Mouse (Mus musculus) cerebellum, adult 2 months (tissue): Measurements from ENCODE around the gene Moap1. TPM values are rescaled to one million over a fixed set of nuclear protein-coding genes. Genes with fewer than 3 reads are reported as not detected.

ENCODE experiments used
- DNase-seq, 2 experiments: peaks; one replicate each; pipeline ENCODE4 v3.0.0; 2021
- H3K27ac ChIP-seq: fragments of 200-500 bp; 2 replicates; pipeline ENCODE4 v1.5.1; 2012; ENCODE audit warnings: low read length, control low read depth, inconsistent platforms; ENCODE audit not compliant: insufficient read depth
- H3K27me3 ChIP-seq: fragments of 200-500 bp; 2 replicates; pipeline ENCODE4 v1.6.1; 2012; ENCODE audit warnings: inconsistent platforms, mild to moderate bottlenecking, low read length, moderate library complexity; ENCODE audit not compliant: control insufficient read depth, insufficient read depth
- H3K4me1 ChIP-seq: fragments of 200-500 bp; 2 replicates; pipeline ENCODE4 v1.6.1; 2011; ENCODE audit warnings: low read length; ENCODE audit not compliant: control insufficient read depth, insufficient read depth
- H3K4me3 ChIP-seq: fragments of 200-500 bp; replicated peaks from 2 replicates; pipeline ENCODE3; 2011; ENCODE audit warnings: mild to moderate bottlenecking, low read depth, low read length, control low read depth; ENCODE audit not compliant: insufficient read depth
- CTCF ChIP-seq: fragments of 200-500 bp; IDR thresholded peaks from 2 replicates; pipeline ENCODE4 v1.5.1; 2011; ENCODE audit warnings: low read depth, mild to moderate bottlenecking, control low read depth, low read length, moderate library complexity, borderline replicate concordance; ENCODE audit not compliant: insufficient read depth
- POLR2A ChIP-seq: fragments of 200-500 bp; IDR thresholded peaks from 2 replicates; pipeline ENCODE4 v1.6.1; 2011; ENCODE audit warnings: low read length, control low read depth, borderline replicate concordance; ENCODE audit not compliant: insufficient read depth
- WGBS: fragments of 180-500 bp; shearing (Covaris S2); methylation state at CpG from one replicate; pipeline ENCODE4 v1.1.7; 2018; 5-methylcytosine and 5-hydroxymethylcytosine counted together
- polyA plus RNA-seq: library from polyadenylated mRNA; depleted of rRNA; stranded (reverse); fragments of >200 nt; gene quantifications from 2 replicates; pipeline ENCODE4 v1.2.3, GENCODE M21; 2012

The Moap1 gene
- polyA plus RNA-seq, 1 experiment, result 11.9 TPM

DNA sequence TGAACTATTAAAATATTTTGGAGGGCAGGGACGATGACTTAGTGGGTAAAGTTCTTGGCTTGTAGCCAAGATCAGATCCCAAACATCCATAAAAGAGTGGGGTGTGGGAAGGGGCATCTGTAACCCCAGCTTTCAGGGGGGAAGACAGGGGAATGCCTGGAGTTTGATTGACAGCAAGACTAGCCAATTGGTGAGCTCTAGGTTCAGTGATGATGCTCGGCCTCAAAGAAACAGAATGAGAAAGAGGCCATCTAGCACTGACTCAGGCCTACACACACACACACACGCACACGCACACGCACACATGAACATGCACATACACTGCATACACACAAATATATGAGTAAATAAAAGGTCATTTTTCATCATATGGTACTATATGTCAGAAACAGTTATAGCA, 33.6 kb downstream of the Moap1 start:
- no peak overlapping the region for H3K4me3 ChIP-seq
- no peak overlapping the region; the same call in 1 of the 2 replicates for H3K27ac ChIP-seq
- DNase-seq, result peak in 1 of 2 experiments; percentile 12
- no peaks in the 10 kb centered on the region for H3K27me3 ChIP-seq
- peaks cover 17% of the 10 kb centered on the region; the same call in 1 of the 2 replicates for H3K4me1 ChIP-seq
- WGBS, result 82% methylated on average over 5 of the region's 5 CpGs
- TF ChIP-seq CTCF (no peak), POLR2A (no peak)

- WGBS, result 91% methylated on average over 11 of the region's 11 CpGs
- Histone ChIP-seq H3K4me3 (no peak overlapping the region), H3K27me3 (no peaks in the 10 kb centered on the region), H3K4me1 (peaks cover 17% of the 10 kb centered on the region; the same call in 1 of the 2 replicates), H3K27ac (no peak overlapping the region)
- peak in 1 of 2 experiments; percentile 25 for DNase-seq
- no peak for TF ChIP-seq POLR2A
- TF ChIP-seq CTCF, result no peak
These were observed 35.2 kb downstream of the Moap1 start for GRCm38 (mm10) chr12:102708220-102708619.

GRCm38 (mm10) chr12:102706833-102707463, 36.5 kb downstream of the Moap1 start:
- WGBS, result 98% methylated on average over 10 of the region's 10 CpGs
- TF ChIP-seq POLR2A (no peak), CTCF (no peak)
- H3K27ac ChIP-seq, result no peak overlapping the region

DNA sequence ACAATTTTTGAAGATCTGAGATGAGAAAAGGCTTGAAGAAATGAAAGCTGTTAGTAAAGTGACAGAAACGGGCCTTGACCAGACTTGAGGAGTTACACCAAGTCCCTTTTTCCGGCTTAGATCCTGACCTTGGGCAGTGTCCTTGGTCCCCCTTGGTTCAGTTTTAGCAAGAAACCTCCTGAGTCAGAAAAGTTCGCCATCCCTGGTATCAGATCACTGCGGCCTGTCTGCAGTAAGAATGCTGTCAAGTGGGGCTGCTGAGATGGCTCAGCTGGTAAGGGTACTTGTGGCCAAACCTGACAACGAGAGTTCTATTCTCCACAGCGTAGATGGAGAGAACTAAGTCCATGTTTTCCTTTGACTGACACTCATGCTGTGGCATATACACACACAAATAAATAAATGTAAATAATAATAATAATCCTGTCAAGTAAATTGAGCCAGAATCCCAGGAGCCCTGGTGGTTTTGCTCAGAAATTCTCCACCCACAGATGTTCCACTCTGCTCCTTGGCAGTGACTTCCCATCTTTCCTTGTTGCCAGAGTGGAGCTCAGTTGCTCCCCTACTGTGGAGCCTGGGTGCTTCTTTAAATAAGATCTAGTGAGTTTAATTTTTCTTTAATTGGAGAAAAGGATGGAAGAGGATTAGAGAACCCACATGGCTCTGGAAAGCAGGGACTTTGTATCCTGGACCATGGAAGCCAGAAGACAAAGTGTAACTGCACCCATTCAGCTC, 37.4 kb downstream of the Moap1 start:
- H3K4me1 ChIP-seq, result peaks cover 20% of the 10 kb centered on the region
- H3K27ac ChIP-seq, result peak overlapping the region; percentile 58; the same call in 1 of the 2 replicates
- WGBS, result 87% methylated on average over 6 of the region's 6 CpGs
- H3K27me3 ChIP-seq, result no peaks in the 10 kb centered on the region
- DNase-seq, result peak in 1 of 2 experiments; percentile 20
- H3K4me3 ChIP-seq, result no peak overlapping the region
- TF ChIP-seq POLR2A (no peak), CTCF (no peak)

More at GRCm38 (mm10) chr12:102706833-102707463, 36.5 kb downstream of the Moap1 start:
- no peak for DNase-seq
- H3K27me3 ChIP-seq, result no peaks in the 10 kb centered on the region
- peaks cover 22% of the 10 kb centered on the region; the same call in 1 of the 2 replicates for H3K4me1 ChIP-seq
- H3K4me3 ChIP-seq, result no peak overlapping the region

GRCm38 (mm10) chr12:102705216-102705871, 38.1 kb downstream of the Moap1 start:
- Histone ChIP-seq H3K27ac (peak overlapping the region; percentile 58), H3K4me3 (peak overlapping the region; percentile 50), H3K27me3 (no peaks in the 10 kb centered on the region), H3K4me1 (peaks cover 14% of the 10 kb centered on the region)
- peak; percentile 89 to 95 for DNase-seq
- TF ChIP-seq CTCF (peak; percentile 72; the same call in 1 of the 2 replicates), POLR2A (no peak; the same call in 1 of the 2 replicates)
- 2% methylated on average over 45 of the region's 45 CpGs for WGBS

DNA sequence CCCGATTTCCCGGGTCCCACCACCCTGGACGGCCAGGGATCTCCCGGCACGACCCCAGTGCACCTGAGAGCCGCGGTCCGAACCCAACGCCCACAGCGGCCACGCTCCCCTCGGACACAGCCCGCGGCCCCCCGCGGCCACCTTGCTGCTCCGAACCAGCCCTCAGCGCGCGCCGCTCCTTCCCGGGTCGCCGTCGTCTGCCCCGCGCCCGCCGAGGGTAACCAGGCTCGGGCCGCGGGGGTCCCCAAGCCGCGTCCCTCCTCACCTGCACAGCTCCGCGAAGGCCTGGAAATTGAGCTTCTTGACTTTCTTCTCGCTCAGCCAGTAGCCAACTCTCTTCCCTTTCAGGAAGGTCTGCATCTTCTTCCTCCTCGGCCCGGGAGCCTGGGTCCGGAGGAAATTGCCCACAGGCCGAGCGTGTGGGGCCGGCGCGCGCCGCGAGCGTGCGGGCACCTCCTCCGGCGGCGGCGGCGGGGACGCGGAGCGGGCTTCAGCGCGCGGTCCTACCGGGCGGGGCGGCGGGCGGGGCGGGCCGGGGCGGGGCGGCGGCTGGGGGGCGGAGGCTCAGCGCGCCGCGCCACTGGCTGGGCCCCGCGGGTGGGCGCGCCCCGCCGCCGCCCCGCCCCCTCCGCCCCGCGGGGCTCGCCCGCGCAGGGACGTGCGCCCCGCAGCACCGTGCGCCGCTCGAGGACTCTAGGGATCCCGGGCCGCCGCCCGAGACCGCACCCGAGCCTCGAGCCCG, 38.8 kb downstream of the Moap1 start, which contains the start of gene Itpk1:
Gene Itpk1 (minus strand): TSS at position 474 of the 742 bp plus-strand sequence.
- peak; percentile 72 to 77 for DNase-seq
- Histone ChIP-seq H3K4me1 (peaks cover 14% of the 10 kb centered on the region), H3K4me3 (peak within 1 kb of the TSS; percentile 86), H3K27me3 (no peaks in the 10 kb centered on the region), H3K27ac (peak within 1 kb of the TSS; percentile 75)
- under 1% methylated on average over 98 of the region's 105 CpGs for WGBS
- TF ChIP-seq POLR2A (peak; percentile 52; the same call in 1 of the 2 replicates), CTCF (no peak)

GRCm38 (mm10) chr12:102703921-102704408, 39.5 kb downstream of the Moap1 start:
- TF ChIP-seq CTCF (no peak), POLR2A (no peak)
- peak; percentile 55 to 61 for DNase-seq
- H3K27me3 ChIP-seq, result no peaks in the 10 kb centered on the region
- WGBS, result 2% methylated on average over 17 of the region's 17 CpGs
- peak overlapping the region; percentile 86 for H3K4me3 ChIP-seq
- peaks cover 20% of the 10 kb centered on the region for H3K4me1 ChIP-seq
- peak overlapping the region; percentile 75 for H3K27ac ChIP-seq
